Mouse (Mus musculus) right cerebral cortex, adult 18-20 months (tissue): ENCODE data around the gene 4933434E20Rik.

ENCODE experiments used
- DNase-seq: peaks from one replicate; pipeline ENCODE4 v3.0.0; 2022; ENCODE audit warnings: mixed read lengths

The 4933434E20Rik gene

DNA sequence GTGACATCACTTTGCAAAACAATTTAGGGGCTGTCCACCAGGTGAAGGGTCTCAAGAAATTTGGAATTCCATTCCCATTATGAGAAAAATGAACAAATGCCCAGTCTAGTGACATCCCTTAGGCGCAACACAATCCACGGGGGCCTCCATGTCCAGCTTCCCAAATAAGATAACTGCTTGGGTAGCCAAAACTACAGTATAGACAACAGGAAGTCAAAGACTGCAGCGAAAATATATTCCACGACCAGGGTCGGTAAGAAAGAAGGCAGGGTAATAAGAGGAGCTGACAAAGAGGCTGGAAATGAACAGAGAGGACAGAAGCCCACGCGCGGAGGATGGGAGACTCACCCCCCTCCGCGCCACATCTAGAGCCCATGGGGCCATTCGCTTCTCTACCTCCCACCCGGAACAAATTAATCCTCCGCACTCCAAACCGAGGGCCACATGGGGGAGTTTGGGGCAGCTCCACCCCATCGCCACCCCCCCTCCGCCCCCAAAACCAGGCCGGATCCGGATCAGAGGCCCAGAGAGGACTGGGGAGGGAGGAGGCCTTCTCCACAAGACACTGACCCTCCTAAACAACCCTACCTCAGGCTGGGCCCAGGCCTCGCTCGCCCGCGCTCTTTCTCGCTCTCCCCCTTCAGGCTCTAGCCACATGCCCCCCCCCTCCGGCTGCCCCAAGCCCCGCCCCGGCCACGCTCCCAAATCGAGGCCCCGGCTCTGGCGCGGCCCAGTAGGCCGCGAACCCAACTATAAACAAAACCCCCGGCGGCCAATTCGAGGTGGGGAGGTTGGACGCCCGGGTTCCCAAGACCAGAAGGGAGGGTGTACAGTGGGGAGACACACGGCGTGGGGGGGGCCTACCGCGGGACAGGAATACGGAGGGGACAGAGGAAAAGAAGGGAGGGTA, at the start of gene 4933434E20Rik:
4933434E20Rik (plus strand) TSS at position 196 of the 910 bp plus-strand sequence.
- DNase-seq = peak; percentile 58

DNA sequence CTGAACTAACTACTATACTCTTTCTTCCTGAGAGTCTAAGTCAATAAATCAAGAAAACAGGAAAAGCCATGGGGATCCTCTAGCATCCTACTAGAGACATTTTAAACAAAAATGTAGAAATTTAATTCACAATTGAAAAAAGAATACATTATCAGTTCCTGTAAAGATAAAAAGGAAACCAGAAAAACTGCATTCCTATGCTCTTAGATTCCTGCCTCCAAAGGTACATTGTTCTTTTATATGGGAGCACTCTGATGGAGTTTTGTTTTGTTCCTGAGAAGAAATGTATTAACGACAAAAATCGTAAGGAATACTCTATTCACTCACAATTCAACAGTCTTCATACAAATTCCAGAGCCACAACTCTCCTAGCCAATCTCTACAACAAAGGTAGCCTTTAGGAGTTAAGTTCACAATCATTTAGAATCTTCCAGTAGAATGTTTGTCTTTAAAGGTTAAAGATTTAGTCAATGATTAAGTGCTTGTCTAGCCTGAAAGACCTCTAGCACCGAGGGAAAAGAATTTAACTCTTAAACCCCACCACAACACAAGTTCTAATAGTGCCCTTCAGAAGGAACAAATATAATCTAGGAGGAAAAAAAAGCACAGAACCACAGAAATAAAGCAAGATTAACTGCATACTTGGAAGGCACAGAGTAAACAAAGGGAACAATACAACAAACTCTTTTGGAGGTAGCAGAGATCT, 47.2 kb upstream of the 4933434E20Rik start:
- DNase-seq = no peak

DNA sequence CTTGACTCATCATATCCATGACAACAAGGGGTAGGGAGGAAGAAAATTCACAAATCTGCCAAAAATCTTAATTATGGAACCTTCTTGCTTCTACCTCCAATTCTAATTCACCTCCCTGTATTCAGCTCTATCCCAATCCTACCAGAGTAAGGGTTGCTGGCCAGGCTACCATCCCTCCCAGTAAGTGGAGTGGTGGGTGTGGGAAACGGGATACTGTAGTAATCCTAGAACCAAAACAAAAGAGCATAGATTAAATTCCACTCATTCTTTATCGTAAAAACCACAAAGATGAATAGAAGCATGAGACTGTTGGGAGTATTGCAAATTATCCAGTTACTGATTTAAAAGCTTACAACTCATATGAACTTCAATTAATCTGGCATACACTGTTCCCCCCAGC, 41.1 kb upstream of the 4933434E20Rik start:
- DNase-seq = no peak

DNA sequence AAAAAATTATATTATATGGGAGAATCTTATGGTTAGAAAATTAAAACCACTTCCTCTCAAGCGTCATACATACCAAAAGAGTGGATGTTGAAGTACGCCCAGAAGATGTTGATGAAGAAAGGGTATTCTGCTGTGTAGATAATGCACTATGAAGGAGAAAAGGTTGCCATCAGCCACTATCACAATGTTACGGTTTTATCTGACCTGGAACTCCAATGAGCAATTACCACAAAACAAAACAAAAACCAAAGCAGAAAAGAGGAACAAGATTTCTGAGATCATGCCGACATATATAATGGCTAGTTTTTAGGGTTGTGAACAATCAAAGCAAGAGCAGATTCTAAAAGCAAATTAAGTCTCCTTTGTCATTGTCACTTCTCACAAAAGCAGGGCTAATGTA, 34.8 kb upstream of the 4933434E20Rik start:
- DNase-seq = no peak

DNA sequence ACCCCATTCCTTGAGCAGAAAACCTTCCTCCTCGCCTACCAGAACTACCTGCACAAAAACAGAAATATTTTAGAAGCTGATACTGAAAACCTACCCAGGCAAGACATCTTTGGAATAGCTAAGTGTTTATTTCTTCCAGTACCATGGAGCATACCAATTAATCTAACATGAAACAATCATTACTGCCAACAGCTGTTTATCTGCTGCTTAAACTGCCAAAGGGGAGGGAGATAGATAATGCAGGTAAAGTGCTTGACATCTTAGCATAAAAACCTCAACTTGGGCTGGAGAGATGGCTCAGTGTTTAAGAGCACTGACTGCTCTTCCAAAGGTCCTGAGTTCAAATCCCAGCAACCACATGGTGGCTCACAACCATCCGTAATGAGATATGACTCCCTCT, 16.8 kb upstream of the 4933434E20Rik start:
- DNase-seq = no peak

DNA sequence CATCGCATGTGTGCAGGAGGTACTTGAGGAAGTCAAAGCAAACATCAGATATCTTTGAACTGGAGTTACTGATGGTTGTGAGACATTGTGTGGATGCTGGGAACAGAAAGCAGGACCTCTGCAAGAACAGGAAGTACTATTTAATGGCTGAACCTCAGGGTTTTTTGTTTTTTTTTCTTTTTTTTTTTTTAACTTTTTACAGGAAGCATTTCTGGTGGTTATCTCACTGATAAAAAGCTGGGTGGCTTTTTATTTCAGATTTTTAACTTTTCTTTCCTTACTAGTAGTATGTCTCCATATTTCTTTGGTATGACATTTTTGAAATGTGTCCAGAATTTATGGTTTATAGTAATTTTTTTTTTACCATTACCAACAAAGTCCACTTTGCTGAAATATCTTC, 15.2 kb upstream of the 4933434E20Rik start:
- DNase-seq = no peak

DNA sequence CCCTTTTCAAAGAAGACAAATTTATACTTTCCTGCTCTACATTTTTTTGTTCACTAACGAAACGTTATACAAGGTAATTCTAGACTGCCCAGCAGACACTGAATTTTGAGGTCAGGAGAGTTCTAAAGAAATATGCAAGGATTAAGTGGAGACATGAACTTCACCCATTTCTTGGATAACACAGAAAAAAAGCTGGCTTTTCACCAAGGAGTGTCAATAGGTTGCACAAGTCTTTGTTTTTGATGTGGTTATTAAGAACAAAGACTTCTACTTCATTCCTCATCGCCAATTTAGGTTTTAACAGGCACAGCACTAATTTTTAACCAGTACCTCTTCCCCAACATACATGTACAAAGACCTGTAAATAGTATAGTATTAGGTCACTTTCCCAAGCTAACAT, 1.7 kb upstream of the 4933434E20Rik start:
- DNase-seq = no peak

DNA sequence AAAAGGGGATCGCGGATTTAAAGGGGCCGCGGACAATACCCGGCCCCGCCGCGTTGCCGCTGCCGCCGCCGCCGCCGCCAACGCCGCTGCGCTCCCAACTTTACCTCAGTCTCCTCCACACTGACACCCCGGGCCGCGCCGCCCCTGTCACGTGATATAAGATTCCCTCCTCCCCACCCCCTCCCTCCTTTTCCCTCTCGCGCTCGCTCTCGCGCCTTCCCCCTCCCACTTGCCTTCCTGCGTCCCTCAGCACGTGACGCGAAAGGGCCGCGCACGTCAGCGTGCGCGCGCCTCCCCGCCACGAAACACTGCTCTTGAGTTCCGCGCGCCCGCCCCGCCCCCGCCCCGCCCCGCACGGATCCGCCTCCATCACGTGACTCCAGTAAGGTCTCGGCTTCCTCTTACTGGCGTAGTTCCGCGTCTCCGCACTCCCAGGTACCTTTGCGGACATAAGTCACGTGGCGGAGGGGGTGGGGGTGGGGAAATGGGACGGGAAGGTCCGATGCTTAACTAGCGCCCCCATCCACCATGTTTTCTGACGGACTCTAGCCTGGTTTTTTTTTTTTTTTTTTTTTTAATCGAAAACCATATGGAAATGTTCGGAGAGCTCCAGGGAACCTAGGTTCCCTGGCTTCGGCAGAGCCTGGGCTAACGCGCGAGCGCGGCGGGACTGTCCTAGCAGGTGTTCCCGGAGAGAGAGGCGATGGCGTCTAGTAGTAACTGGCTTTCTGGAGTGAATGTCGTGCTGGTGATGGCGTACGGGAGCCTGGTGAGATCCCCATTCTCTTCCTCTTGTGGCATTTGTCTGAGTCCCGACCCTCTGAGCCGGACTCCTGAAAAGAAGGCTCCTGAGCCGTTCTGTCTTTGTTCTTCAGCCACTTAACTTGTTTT, 1.2 kb downstream of the 4933434E20Rik start, which contains the start of gene Ubap2l:
Ubap2l (minus strand) TSS at position 278 of the 891 bp plus-strand sequence.
- DNase-seq = peak; percentile 95

DNA sequence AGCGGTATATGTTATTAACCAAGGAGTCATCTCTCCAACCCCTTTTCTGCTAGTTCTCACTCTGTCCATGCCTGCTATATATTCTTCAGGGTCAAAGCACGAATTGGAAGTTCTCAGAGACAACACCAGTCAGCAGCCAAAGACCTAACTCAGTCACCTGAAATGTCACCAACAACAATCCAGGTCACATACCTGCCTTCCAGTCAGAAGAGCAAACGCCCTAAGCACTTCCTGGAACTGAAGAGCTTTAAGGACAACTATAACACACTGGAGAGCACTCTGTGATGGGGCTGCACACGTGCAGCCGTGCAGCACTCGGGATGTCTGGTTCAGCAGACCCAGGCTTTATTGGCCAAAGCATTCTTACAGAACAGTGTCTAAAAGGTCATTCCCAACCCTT, 10.1 kb downstream of the 4933434E20Rik start:
- no peak for DNase-seq

DNA sequence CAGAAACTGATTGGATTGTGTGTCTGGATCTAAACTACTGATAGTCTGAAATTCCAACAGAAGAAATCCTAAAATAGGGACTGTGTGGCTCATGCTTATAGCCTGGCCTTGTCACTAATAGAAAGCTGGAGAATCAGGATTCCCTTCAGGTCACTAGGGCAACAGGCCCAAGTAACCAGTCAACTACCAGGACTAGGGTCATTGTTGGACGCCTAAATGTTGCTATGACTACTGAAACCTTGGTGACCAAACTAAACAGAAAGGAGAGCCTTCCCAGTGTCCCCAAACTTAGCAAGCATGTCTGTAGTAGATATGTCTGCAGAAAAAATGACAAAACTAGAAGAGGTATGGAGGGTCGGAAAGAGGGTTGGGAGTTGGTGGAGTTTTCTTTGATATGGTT, 11.1 kb downstream of the 4933434E20Rik start:
- no peak for DNase-seq

DNA sequence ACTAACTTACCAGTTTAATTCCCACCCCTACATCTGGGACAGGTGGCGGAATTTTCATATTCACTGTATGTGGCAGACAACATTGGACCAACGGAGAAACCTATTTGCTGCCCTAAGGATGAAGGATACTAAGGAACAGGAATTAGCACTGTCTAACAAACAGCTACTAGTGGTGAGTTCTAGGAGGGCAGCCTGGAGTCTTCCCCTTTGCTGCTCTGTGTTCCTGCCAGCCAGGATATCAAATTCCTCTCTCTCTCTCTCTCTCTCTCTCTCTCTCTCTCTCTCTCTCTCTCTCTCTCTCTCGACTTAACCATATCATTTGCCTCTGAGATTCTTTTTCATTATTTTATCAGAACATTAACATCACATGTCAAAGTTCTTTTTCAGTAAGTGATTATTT, 12.9 kb downstream of the 4933434E20Rik start:
- DNase-seq = no peak

DNA sequence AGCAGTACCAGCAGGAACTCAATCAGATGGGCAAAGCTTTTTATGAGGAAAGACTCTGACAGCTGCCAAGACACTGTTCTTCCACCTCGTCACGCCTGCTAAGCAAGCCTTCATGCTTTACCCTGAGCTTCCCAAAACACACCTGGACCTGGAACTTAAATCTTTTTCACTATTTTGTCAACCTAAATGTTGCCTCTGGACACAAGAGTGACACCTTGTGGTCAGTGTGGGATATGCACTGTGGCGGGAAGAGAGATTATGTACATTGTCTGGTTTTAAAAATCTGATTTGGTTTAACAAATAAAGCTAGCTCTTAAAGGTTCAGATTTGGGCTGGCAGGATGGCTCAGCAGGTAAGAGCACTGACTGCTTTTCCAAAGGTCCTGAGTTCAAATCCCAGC, 14.1 kb downstream of the 4933434E20Rik start:
- DNase-seq = peak; percentile 33

DNA sequence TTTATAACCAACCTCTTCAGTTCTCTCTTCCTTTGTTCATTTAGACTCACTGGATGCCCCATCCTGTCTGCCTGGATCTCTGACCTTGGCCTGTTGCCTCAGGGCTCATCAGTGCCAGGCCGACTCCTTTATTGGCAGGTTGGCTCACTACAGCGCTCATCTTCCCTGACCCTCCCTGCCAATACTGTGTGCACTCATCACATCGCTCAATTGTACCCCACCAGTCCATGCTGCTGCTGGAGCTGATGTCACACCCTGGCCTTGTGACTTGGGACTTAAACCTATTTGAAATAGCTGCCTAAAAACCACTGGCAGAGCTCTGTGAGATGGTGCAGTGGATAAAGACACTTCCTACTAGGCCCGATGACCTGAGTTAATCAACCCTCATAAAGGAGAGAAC, 16.4 kb downstream of the 4933434E20Rik start:
- DNase-seq = no peak

DNA sequence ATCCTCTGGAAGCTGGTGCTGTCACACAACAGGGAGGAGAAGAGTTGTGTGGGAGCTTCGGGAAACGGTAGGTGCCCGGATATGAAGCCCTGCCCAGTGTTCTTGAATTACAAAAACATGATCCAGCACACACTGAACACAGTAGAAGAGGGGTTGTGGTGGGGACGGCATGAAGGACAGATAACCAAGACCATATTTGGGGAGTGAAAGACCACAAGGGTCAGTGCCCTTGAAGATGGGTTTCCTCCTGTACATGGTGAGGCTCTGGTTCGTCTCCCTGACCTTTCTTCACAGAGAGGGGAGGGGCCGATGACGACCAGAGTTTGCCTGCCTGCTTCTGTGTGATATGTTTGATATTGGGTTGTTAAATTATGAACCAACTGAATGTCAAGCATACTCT, 18.3 kb downstream of the 4933434E20Rik start:
- no peak for DNase-seq

DNA sequence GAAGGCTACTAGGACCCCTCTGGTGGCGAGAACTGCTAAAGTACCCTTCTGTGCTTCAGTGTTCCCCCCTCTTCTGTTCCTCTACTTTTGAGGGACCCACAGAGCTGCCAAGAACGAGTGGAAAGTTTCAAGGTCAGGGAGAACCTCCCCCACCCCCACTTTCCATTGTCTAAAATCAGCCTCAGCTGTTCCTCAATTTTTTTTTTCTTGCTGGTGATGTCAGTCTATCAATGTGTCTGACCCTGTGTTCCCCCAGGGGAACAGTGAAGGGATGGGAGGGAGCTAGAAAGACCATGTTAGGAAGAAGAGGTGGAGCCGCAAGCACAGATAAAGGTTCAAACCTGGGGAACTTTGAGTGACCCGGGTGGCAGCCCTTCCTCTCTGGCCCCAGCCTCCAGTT, 20.9 kb downstream of the 4933434E20Rik start, which contains the start of gene Tpm3:
Tpm3 (plus strand) TSS at position 356 of the 400 bp plus-strand sequence.
- no peak for DNase-seq

DNA sequence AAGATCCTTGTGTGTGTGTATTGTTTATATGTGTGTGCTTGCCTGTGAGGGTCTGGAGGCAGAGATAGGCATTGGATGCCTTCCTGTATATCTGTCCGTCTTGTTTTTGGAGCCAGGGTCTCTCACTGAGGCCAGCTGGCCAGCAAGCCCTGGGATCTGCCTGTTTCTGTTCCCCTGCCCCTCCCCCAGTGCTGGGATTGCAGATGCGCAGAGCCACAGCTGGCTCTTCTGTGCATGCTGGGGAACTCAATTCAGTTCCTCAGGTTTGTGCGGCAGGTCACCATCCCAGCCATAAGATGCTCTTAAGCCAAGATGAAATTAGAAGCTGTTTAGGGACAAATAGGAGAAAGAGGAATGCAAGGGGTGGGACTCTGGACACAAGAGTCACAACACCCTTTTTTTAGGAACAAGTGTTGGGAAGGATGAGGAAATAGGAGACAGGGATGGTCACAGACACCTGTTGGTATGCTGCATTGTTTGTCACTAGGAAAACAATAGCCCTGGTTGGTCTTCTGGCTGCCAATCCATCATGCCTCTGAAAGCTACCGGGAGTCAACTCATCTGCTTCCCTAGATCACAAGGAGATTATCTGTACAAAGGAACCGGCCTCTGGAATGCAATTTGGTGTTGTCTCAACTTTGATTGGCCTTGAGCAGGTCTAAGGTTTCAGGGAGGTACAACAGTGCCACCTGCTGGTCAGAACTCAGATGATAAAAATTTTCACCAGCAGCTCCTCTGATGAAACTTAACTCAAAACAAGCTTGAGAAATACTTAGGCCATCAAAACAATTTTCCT, 25.7 kb downstream of the 4933434E20Rik start:
- DNase-seq = peak; percentile 73

DNA sequence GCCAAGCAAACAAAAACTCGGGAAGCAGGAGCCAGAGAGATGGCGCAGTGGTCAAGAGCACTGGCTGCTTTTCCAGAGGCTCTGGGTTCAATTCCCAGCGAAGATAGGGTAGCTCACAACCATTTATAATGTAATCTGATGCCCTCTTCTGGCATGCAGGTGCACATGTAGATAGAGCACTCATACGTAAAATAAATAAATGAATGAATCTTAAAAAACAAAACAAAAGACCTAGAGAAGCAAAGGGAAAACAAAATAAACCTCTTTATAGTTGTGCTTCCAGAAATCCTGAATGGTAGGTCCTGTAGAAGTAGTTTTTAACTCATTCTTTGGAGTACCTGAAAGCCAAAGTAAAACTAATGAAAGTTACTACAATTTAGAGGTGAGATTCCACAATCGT, 26.8 kb downstream of the 4933434E20Rik start:
- no peak for DNase-seq

DNA sequence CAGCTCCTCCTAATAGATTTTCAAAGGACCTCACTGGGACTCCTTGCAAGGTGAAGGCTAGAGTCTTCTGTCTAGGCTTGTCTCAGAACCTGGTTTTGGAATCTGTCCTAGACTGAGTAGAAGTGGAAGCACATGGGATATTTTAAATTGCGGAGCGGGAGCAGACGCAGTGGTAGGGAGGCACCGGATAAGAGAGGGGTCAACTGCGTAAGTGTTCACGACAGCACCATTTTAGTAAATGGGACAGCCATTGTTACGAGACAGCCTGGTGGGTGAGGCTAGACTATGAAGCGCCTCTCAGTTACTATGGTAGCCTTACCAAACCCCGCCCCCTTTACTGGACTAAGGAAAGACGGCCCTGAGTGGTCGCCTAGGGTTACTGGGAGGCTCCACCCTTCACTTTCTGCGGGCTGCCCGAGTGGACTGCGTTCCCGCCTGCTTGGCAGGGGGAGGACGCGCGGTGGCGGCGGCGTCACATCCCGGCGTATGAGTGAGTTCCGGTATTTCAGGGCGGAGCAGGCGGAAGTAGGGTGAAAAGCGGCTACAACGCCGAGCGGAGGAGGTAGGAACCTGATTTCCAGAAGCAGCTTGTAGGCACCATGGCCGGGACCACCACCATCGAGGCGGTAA, 27.8 kb downstream of the 4933434E20Rik start:
- DNase-seq = peak; percentile 95

DNA sequence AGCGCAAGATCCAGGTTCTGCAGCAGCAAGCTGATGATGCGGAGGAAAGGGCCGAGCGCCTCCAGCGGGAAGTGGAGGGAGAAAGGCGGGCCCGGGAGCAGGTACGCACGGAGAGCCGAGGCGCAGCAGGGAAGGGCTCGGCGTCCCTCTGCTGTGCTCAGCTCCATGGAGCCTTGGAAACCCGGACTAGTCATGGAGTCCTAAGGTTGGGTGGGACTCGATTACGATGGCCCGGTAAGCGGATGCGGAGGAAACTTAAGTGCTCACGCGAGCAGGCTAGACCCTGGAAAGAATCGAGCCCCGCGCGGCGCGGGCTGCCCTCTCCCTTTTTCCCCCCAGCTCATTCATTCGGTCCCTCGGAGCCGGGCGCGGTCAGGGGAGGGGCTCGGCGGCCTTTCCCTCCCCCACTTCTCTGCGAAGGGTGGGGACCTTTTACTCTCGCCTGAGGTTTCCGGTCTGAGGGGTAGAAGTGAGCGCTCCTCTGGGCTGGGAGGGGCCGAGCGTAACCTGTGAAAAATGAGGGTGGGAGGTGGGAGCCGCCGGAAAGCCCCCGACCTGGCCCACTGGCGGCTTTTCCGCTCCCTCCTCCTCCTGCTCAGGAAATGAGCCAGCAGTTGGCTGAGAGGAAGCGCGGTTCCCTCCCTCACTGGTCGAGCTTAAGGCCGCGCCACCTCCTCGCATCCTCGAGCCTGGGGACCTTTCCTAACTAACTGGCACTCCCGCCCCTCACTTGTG, 28.5 kb downstream of the 4933434E20Rik start:
- DNase-seq = peak; percentile 63

DNA sequence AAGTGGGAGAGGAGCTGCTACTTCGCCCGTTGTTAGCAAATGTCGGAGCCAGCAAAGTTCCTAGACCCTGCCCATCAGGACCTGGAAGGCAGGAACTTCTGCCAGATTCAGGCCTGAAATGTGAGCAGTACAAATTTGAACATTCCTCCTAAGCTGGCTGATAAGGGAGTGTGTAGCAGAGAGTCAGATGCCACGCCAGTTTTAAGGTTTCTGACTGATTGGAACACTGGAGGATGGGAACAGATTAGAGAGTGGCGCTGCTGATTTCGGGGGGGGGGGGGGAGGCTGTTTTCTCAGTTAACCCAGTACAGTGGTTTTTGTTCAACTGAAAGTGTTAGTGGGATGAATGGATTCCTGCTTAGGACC, 29.0 kb downstream of the 4933434E20Rik start:
- no peak for DNase-seq
